1 mouse cellular context compared by ENCODE assay signal in the genomic region with DNA sequence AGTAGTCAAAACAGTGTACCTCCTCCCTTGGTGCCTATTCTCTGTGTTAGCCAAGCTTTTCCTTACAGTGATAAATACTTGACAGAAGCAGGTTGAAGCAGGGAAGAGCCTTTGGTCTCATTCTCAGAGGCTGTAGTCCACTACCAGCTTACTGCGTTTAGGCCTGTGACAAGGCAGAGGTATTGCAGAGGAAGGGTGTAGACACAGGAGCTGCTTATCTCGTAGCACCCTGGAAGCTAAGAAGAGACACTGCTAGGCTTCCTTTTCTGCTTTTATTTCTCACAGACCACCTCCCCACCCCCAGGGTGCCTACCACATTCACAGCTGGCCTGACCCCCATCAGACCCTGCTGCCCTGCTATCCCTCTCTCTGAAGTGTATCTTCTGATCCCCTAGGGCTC.
TF ChIP-seq lines count a peak whose summit lies in the region.

No protein-coding gene starts in this region.

TF ChIP-seq in MEL, 35 proteins besides CTCF, POLR2A, EP300 and RAD21 (continued from another document):
- peak; percentile 40 for TF ChIP-seq SIN3A (IDR thresholded peaks at IDR 0.05; ENCODE audit: low read length)
